Mouse (Mus musculus): ENCODE results near the gene 1700034J05Rik. TPM values are rescaled to one million over a fixed set of nuclear protein-coding genes. Genes with fewer than 3 reads are reported as not detected.

1700034J05Rik gene
- not detected for total RNA-seq (2021)
- long read RNA-seq, experiment 1 = 0 reads
- long read RNA-seq, experiment 2 = 0 reads

- no peak for DNase-seq
Observed at GRCm38 (mm10) chr6:146954258-146954657, at the start of gene 1700034J05Rik. TSS of gene 1700034J05Rik (minus strand) at chr6:146954422.

DNA sequence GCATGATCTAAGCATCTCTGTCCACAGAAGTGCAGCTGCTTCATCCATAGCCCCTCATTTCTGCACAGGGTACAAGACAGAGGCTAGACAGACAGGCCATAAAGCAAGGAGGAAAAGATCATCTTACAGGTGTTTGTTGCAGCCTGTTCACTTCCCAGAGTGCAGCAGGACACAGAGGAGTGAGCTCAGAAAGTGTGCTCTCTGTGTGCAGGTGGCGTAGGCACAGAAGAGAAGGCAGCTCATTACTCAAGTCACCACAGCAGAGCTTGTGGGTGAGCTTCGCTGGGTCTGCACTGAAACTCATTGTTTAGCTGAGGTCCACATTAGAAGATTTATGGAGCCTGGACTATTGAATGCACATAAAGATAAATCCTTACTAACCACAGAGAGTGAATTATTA, 45.5 kb upstream of the 1700034J05Rik start:
- DNase-seq = no peak

GRCm38 (mm10) chr6:146999302-146999701, 45.1 kb upstream of the 1700034J05Rik start:
- DNase-seq = no peak

GRCm38 (mm10) chr6:146998710-146999109, 44.5 kb upstream of the 1700034J05Rik start:
- DNase-seq = no peak

DNA sequence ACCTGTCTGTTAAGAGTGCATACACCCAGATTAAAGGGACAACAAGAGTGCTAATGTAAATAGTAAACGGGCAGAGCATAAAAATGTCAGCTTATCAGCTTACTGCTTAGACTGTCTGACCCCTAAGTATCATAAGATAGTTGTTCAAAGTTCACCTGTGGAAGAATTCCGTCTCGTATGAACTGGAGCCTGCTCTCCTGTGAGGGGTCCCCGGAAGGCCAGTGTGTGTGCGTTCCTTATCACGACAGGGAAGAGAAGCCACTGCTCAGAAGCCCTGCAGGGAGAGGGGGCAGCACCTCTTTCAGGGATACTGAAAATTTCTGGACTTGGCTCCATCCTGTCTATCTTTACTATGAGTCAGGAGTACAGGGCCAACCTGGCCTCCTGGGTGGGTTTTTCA, 42.8 kb upstream of the 1700034J05Rik start:
- no peak for DNase-seq

GRCm38 (mm10) chr6:146995878-146996277, 41.7 kb upstream of the 1700034J05Rik start:
- DNase-seq = no peak

DNA sequence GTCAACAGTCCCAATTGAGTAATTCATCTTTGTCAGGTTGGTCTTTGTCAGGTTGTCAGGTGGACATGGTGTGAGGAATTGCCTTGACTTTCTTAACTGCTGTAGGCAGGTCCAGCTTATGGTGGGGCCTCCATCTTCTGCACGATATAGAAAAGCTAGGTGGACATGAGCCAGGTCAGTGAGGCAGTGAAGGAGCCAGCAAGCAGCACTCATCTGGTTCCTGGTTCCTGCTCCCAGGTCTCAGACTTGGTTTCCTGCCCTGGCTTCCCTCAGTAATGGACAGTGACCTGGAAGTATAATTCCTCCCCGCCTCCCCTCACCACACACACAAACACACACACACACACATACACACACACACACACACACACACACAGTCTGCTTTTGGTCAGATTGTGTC, 41.2 kb upstream of the 1700034J05Rik start:
- no peak for DNase-seq

DNA sequence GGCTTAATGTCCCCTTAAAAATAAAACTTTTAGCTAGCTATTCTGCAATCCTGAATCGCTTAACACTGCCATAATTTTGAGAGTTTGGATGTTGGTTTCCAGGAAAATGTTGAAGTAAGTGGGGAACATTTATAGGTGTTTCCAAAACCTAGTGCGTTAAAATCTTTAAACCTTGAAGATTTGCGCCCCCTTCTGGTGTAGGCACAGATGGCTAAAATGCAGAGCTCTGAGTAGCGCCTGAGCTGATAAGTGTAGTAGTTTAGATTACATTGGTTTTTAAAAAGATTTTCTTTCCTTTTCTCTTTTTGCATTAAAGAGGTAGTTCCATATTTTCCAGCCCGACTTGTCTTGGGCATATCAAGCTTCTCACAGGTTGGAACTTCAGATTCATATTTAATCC, 40.0 kb upstream of the 1700034J05Rik start:
- DNase-seq = peak; percentile 55 to 86

DNA sequence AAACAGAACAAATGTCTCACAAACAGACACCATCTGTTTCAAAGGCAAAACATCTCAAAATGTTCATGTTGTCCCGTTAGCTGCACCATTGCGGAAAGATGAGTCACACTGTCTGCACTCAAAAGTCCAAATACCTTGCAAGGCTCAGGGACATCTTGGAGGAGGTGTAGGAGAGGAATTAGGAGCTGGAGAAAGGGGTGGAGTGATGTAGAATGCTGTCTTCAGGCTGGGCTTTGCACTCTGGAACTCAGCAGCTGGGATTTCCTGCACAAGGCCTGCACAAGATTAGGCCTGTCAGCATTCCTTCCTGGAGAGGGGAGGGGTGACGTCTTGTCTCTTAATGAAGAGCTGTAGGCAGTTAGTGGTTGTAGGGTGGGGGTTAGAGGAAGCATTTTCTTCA, 30.3 kb upstream of the 1700034J05Rik start:
- DNase-seq = peak in 1 of 2 experiments; percentile 12

DNA sequence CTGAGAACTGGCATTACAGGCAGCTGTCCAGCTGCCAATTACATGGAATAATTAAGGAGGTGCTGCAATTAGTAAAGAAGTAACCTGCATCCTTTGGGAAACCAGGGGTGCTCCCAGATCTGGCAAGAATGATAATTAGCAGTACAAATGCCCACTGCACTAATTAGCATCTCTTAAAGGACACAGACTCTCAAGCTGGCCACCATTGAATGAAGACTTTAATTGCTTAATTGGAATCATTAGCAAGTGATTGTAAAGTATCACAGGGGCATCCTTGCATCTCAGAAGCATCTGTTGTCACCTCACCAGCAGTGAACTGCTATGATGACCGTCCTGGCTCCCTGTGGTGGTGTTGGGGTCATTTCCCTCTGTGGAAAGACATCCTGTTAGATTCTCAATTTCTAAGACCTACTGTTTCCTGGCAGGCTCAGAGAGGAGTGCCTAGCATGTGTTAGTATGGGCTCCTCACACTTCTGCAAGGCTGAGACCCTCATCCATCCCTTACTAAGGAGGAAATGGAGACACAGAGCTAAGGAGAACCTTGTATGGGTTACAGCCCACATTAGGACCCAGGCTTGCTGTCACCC, 27.1 kb upstream of the 1700034J05Rik start:
- no peak for DNase-seq

DNA sequence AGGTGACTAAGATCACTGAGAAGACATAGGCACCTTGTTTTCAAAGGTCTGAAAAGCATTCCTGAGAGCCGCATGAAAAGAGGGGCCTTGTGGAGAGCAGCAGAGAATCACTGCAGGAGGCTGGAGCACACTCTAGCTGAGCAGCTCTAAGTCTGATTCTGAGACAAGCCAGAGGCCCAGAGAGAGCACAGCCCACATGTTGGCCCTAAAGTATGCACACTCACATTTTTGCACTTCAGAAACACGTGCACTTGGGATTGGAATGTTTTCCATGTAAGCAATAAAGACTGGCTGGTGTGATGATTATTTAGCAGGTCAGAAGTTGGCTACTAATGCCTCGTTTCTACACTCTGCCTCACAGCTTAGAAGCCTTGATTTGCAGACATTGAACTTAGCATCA, 25.7 kb upstream of the 1700034J05Rik start:
- no peak for DNase-seq

GRCm38 (mm10) chr6:146979115-146979744, 25.0 kb upstream of the 1700034J05Rik start:
- DNase-seq = no peak

GRCm38 (mm10) chr6:146978691-146979114, 24.5 kb upstream of the 1700034J05Rik start:
- peak; percentile 51 to 60 for DNase-seq

DNA sequence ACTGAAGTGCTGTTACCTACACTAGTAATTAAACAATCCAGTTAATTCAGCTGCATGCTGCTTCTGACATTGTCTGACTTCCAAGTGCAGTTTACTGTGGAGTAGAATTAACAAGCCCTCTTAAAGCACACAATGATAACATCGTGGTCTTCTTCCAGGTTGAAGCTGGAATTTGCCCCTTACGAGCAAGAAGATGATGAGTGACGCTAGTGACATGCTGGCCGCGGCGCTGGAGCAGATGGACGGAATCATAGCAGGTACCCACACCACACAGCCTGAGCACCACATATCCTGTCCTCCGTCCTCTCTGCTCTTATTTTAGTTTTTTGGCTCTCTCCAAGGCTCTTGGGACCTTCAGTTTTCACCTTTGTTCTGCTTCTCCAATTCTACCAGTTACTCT, 22.2 kb upstream of the 1700034J05Rik start:
- DNase-seq = no peak

DNA sequence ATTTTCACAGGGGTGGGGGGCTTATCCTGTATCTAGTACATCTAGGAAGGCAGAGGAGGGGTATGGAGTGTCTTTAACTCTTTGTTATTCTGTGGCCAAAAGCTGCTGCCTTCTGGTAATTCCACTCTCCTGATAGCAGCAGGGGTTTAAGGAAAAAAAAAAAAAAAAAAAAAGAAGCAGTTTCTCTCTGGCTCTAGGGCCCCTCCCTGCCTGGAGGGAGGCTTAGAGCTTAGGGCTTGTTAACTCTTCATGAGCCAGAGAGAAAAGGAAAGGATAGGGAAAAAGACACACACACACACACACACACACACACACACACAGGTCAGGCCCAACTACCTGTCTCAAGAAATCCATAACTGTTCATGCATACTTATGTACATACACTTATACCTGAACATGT, 19.6 kb upstream of the 1700034J05Rik start:
- DNase-seq = no peak

DNA sequence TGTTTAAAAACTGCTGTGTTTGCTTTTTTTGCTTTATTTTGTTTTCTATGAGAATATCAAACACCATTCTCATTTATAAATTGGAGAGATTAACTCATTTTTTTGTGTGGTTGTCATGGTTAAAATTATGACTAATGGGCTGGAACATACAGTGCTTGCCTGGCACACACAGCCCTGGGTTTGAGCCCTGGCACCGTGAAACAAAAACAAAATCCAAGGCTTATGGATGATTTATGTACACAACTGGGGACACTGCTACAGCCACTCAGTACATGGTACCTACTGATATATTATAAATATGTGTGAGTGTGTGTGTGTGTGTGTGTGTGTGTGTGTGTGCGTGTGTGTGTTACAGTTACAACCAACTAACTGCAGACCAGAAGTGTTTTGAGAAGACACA, 19.2 kb upstream of the 1700034J05Rik start:
- DNase-seq = no peak

GRCm38 (mm10) chr6:146972740-146973139, 18.5 kb upstream of the 1700034J05Rik start:
- no peak for DNase-seq

DNA sequence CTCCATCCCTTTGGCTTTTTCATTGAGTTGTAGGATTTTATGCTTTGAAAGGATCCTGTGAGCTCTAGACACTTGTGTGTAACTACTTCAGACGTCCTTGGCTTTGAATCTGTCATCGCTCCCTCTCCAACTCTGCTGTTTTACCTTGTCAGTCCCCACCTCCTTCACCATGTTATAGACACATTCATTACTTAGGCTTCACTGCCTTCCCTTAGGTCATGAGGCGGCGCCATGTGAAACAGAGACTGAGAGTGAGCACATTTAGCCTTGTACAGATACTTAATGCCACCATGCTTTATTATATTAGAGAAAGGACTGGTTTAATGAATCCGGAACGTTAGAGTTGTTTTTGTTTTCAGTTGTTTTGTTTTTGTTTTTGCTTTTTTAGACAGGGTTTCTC, 17.8 kb upstream of the 1700034J05Rik start:
- DNase-seq = no peak

GRCm38 (mm10) chr6:146971366-146971765, 17.1 kb upstream of the 1700034J05Rik start:
- DNase-seq = no peak

DNA sequence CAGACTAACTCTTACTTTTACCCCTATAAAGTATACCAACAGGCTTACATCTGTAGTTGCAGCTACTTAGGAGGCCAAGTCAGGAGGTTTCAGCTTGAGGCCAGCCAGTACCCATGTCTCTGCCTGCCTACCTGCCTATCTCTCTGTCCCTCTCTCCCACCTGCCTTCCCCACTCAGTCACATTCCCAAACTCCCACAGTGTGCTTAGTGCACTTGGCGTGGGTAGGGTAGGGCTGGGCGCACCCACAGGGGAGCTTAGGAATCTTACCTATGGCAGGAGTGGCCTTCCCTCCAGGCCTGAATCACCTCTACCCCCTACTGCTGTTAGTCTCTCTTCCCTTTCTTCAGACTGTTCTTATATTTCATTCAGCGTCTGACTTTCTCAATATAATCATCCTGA, 16.6 kb upstream of the 1700034J05Rik start:
- DNase-seq = no peak

DNA sequence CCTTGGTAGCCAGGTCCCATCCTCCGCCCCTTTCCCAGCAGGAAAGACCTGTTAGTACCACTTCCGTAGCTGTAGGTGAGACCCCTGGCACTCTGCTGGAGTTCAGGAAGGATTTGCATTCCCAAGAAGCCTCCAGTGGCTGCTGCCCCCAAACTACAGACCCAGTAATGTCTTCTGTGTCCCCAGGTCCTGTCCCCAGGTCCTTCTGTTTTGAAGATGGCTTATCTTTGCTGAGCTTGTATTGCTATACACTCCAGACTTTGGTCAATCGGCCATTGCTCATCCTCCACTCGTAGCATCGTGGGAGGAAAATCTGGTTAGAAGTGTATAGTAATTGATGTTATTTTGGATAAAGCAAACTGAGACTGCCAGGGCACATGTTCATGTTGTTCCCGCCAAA, 13.6 kb upstream of the 1700034J05Rik start:
- DNase-seq = no peak

DNA sequence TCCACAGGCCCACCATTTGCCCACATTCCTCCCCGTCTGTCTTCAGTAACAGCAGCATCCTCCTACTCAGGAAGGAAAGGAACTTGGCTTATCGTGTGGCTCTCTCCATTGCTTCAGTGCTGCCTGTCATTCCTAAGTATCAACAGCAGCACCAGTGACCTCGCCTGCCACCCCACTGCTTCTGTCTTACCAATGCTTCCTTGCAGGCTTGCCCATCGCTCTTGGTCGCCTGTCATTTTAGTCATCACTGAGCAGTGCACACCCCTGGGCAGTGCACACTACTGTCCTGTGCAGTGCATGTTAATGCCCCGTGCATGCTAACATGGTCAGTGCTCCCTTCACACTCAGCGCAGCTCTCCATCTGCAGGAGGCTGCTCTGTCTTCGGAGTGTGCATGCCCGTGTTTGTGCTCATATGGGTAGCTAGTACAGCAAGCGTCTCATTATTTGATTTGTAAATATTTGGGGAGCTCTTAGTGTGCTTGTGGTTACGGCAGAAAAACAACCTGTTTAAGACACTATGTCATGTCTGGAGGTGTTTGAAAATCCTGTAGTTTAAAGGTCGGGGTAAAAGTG, 12.3 kb upstream of the 1700034J05Rik start:
- DNase-seq = no peak

DNA sequence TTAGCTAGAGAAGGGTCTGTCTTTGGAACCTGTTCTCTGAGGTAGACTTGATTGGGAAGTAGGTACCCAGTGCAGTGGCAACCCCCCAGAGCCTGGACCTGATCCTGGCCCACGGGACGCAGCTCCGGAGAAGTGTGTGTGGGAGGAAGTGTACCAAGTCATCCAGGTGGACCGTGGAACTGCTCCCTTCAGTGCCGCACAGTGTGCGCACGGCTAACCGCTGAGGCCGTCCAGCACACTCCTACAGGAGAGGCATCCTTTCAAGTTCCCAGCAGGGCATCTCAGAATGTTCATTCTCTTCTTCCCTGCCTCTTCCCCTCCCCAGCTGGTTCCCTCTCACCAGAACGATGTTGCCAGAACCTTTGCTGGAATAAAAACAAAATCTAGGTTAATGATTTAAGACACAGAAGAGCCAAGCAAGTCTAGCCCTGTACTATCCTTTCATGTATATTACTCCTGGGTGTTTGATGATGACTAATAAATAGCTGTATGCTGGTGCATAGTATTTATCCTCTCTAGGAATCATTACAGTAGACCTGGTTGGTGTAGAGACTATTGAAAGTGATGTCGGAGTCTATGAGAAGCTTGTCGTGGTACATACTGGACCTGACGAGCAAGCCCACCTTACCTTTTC, 11.0 kb upstream of the 1700034J05Rik start:
- DNase-seq = no peak

Measured in heart, adult 18-20 months (tissue).